Mouse (Mus musculus) G1E (cell line): ENCODE data around the gene Aldh1a1.

Experiments
- CTCF ChIP-seq: IDR thresholded peaks from 2 replicates; pipeline ENCODE4 v1.5.1; 2012; ENCODE audit warnings: low read depth, low read length, inconsistent platforms, mixed read lengths
- TAL1 ChIP-seq: conservative IDR thresholded peaks from 2 replicates; pipeline ENCODE4 v1.6.1; 2012; ENCODE audit warnings: low read depth, low read length, inconsistent platforms, mixed read lengths

DNA sequence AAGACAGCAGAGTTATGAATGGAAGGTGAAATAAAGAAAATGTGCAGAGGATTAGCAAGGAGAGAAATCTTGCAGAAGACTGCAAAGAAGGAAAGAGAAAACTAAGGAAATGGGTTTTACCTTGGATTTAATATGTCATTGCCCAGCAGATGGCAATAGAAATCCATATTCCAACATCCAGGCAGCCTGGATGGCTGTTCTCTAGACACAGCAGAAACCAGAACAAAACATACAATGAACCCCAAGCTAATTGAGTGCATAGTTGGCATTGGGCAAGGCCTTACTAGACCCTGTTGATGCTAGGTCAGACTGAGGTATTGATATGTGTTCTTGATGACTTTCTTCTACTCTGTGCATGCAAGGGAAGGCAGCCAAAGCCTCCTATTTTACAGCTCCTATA is 43.0 kb upstream of the Aldh1a1 start:
- no peak for TF ChIP-seq CTCF
- TF ChIP-seq TAL1, result no peak
